Mouse (Mus musculus) stomach, postnatal 0 days (tissue): ENCODE measurements around the gene Rpl24.

Source experiments
- CTCF ChIP-seq: IDR thresholded peaks from 2 replicates; pipeline ENCODE4 v1.5.1; 2016; ENCODE audit warnings: antibody characterized with exemption, low read depth, mild to moderate bottlenecking, moderate library complexity
- EP300 ChIP-seq: optimal IDR thresholded peaks from 2 replicates; pipeline ENCODE3; 2016; ENCODE audit warnings: antibody characterized with exemption

- TF ChIP-seq CTCF (no peak), EP300 (no peak)
Measured at GRCm38 (mm10) chr16:55986001-55986400, 19.9 kb downstream of the Rpl24 start.
